Mouse (Mus musculus) lung, postnatal 0 days (tissue): ENCODE results near the gene Galk1. TPM values are rescaled to one million over a fixed set of nuclear protein-coding genes. Genes with fewer than 3 reads are reported as not detected.
"Not testable (repeated sequence)": the region's sequence is repeated elsewhere in the genome, so short reads cannot be mapped to it uniquely, and the experiment has no call there.

Source experiments
- ATAC-seq: fragments of 200-750 bp; cut with Nextera tagmentation; 2 replicates; pipeline ENCODE4 v1.8.0; 2017; ENCODE audit warnings: moderate library complexity
- DNase-seq: peaks from one replicate; pipeline ENCODE4 v3.0.0-alpha.2; 2016; ENCODE audit warnings: low spot score
- H3K27ac ChIP-seq: fragments of 300-500 bp; sonication (generic); 2 replicates; pipeline ENCODE4 v1.5.1; 2014; ENCODE audit warnings: antibody characterized with exemption, mild to moderate bottlenecking, low read length, mixed read lengths
- H3K27me3 ChIP-seq: fragments of 300-500 bp; sonication (generic); replicated peaks from 2 replicates; pipeline ENCODE4 v1.6.1; 2014; ENCODE audit warnings: low read length, mixed read lengths; ENCODE audit not compliant: insufficient read depth
- H3K36me3 ChIP-seq: fragments of 300-500 bp; sonication (generic); 2 replicates; pipeline ENCODE4 v1.6.1; 2014; ENCODE audit warnings: low read length, mixed read lengths; ENCODE audit not compliant: insufficient read depth
- H3K4me1 ChIP-seq: fragments of 300-500 bp; sonication (generic); 2 replicates; pipeline ENCODE4 v1.6.1; 2014; ENCODE audit warnings: antibody characterized with exemption, low read depth, low read length, mixed read lengths; ENCODE audit not compliant: insufficient read depth
- H3K4me2 ChIP-seq: fragments of 300-500 bp; sonication (generic); replicated peaks from 2 replicates; pipeline ENCODE4 v1.6.1; 2014; ENCODE audit warnings: low read depth, mild to moderate bottlenecking, low read length, moderate library complexity, mixed read lengths
- H3K4me3 ChIP-seq: fragments of 300-500 bp; sonication (generic); 2 replicates; pipeline ENCODE4 v1.5.1; 2014; ENCODE audit warnings: low read depth, low read length
- H3K9ac ChIP-seq: fragments of 300-500 bp; sonication (generic); replicated peaks from 2 replicates; pipeline ENCODE4 v1.6.1; 2014; ENCODE audit warnings: low read depth, mild to moderate bottlenecking
- H3K9me3 ChIP-seq: fragments of 300-500 bp; sonication (generic); 2 replicates; pipeline ENCODE4 v1.6.1; 2016; ENCODE audit warnings: low read length, mixed read lengths
- CTCF ChIP-seq: IDR thresholded peaks from 2 replicates; pipeline ENCODE4 v1.5.1; 2016; ENCODE audit warnings: antibody characterized with exemption, mild to moderate bottlenecking
- EP300 ChIP-seq: IDR thresholded peaks from 2 replicates; pipeline ENCODE4 v1.6.1; 2016; ENCODE audit warnings: antibody characterized with exemption, mild to moderate bottlenecking, control low read depth
- WGBS: fragments of 180-500 bp; shearing (Covaris S2); extraction: QIAGEN DNeasy Blood & Tissue Kit; methylation state at CpG from one replicate; pipeline ENCODE4 v1.1.7; 2014; 5-methylcytosine and 5-hydroxymethylcytosine counted together
- polyA plus RNA-seq: library from polyadenylated mRNA; unstranded; fragments of >200 nt; fragmentation: Nextera tagmentation; extraction: Ambion mirVana; gene quantifications from 2 replicates; pipeline ENCODE4 v1.2.1, GENCODE M21; 2015

Gene Galk1
- polyA plus RNA-seq, 1 experiment from 2014 or later: 95.6 TPM

DNA sequence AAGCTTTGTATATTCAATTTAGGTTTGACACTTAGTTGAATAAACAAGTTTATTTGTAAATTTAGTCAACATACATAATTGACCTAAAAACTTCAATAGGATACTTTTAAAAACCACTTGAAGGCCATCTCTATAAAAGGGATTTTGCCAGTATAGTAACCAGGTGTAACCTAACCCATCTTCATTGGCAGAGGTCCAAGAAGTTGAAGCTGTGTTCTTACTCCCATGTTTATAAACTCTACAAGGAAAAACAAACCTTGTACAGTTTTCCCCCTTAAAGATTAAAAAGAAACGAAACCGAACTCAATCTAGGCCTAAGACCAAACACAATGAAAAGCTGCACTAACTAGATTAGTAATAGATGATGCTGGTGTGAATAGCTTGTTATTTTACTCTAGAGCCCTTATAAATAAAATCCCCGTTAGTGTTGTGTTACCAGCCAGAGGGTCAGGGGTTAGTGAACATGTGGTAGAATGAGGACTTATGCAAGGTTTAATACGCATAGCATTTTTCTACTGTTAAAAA is 9.8 kb upstream of the Galk1 start:
- Histone ChIP-seq H3K27me3 (no peaks in the 10 kb centered on the region), H3K9ac (peak overlapping the region; percentile 32; the same call in 1 of the 2 replicates), H3K27ac (no peak overlapping the region), H3K4me1 (no peaks in the 10 kb centered on the region; the same call in 1 of the 2 replicates), H3K4me3 (peak overlapping the region; percentile 43), H3K9me3 (no peaks in the 10 kb centered on the region), H3K4me2 (peak overlapping the region; percentile 70), H3K36me3 (peaks cover 10% of the 10 kb centered on the region)
- DNase-seq (no peak), ATAC-seq (no peak)
- no peak for TF ChIP-seq CTCF
- TF ChIP-seq EP300: no peak
- 28% methylated on average over 4 of the region's 4 CpGs for WGBS

DNA sequence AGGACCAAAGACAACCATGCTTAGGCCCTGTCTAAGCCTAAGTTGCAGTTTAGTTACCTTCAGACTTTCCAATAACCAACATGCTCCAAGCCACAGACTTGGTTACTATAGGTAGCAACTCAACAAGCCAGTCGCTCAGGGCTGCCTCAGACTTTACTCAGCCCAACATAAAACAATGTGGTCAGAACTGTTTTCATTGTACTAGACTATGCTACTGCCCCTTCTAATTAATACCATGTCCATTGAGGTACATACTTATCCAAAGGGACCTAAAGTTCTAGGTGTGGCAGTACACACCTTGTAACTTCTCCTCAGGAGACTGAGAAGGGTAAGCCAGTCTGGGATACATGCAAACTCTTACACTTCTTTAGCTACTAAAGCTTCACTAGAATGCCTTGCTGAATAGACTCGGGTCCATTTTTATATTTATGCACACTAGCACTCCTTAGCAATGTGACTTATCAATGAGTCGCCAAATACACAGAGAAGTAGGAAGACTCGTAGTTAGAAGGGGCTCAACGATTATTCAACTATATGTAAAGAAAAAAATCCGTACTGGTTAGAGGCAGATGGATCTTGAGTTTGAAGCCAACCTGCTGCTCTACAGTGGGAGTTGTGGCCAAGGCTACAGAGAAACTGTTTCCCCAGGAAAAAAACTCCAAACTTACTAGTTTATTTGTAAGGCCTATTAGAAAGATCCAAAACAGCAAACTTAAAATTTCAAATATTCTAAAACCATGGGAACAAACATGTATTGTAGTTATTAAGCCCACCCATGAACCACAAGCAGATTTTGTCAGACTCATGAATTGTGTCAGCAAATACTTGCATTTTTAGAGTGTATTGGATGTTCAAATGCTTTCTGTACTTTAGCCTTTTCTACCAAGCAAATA is 9.1 kb upstream of the Galk1 start:
- H3K4me1 ChIP-seq: no peaks in the 10 kb centered on the region; the same call in 1 of the 2 replicates
- DNase-seq (no peak), ATAC-seq (no peak)
- H3K4me3 ChIP-seq: peak overlapping the region; percentile 43; the same call in 1 of the 2 replicates
- H3K9me3 ChIP-seq: no peaks in the 10 kb centered on the region
- H3K36me3 ChIP-seq: peaks cover 10% of the 10 kb centered on the region
- peak overlapping the region; percentile 70 for H3K4me2 ChIP-seq
- H3K9ac ChIP-seq: no peak overlapping the region
- no peaks in the 10 kb centered on the region for H3K27me3 ChIP-seq
- WGBS: 54% methylated on average over 6 of the region's 6 CpGs
- 0 out of 2 replicates have a peak overlapping the region, but pooled peaks have one; percentile 12 for H3K27ac ChIP-seq
- TF ChIP-seq CTCF (no peak), EP300 (no peak)

DNA sequence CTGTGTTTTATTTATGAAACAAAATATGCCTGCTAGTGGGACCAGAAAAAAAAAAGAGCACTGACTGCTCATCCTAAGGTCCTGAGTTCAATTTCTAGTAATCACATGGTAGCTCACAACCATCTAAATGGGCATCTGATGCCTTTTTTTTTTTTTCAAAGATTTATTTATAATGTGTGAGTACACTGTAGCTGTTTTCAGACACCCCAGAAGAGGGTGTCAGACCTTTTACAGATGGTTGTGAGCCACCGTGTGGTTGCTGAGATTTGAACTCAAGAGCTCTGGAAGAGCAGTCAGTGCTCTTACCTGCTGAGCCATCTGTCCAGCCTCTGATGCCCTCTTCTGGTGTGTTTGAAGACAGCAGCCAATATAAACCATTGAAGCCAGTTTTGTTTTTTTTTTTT is 8.0 kb upstream of the Galk1 start:
- H3K4me2 ChIP-seq: no peak overlapping the region
- no peaks in the 10 kb centered on the region for H3K27me3 ChIP-seq
- H3K4me3 ChIP-seq: no peak overlapping the region
- H3K4me1 ChIP-seq: no peaks in the 10 kb centered on the region; the same call in 1 of the 2 replicates
- H3K9me3 ChIP-seq: no peaks in the 10 kb centered on the region
- TF ChIP-seq CTCF (peak; percentile 49), EP300 (no peak)
- DNase-seq: peak; percentile 54
- no peak overlapping the region for H3K9ac ChIP-seq
- ATAC-seq: no peak
- WGBS: 10% methylated on average over 1 of the region's 1 CpGs
- peaks cover 10% of the 10 kb centered on the region for H3K36me3 ChIP-seq
- no peak overlapping the region for H3K27ac ChIP-seq

DNA sequence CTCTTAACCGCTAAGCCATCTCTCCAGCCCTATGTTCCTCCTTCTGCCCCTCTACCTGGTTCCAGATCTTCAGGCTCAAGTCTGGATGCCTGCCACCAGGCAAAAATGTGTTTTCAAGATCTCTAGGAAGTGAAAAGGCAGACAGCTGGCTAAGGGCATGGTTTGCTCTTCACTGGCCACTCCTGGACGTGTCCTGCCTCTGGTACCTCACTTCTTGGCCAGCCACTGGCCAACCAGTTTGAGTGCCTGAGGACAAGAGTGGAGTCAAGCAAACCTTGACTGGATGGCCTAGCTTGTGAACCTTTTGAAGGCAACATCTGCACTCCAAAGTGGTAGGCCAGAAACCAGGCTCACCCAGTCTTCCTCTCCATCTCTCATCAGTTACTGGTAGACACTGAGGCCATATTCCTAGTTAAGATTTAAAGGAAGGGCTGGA is 7.5 kb upstream of the Galk1 start:
- ATAC-seq (no peak; the same call in 1 of the 2 replicates), DNase-seq (peak; percentile 61)
- Histone ChIP-seq H3K4me3 (no peak overlapping the region), H3K9ac (no peak overlapping the region), H3K27me3 (no peaks in the 10 kb centered on the region), H3K27ac (no peak overlapping the region), H3K9me3 (no peaks in the 10 kb centered on the region), H3K36me3 (peaks cover 10% of the 10 kb centered on the region), H3K4me1 (no peaks in the 10 kb centered on the region; the same call in 1 of the 2 replicates), H3K4me2 (no peak overlapping the region)
- TF ChIP-seq EP300 (no peak), CTCF (no peak)
- 44% methylated on average over 2 of the region's 2 CpGs for WGBS

DNA sequence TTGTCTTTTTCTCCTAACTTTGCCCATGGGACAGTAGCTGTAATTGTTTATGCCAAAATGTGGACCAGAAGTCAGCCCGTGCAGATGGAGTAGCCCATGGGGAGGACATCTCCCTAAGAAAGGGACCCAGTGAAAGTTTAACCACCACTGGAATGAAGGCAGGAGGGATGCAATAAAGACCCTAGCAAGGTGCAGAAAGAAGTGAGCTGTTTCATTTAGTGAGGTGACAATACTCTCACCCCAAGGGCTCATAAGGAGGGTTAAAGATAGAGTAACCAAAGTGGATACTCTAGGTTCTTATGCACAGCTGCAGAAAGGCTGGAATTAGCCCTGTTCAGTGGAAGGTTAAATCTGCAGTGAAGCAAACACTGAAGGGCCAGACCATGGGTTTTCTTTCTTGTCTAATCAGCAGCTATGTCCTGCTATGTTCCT is 6.9 kb upstream of the Galk1 start:
- H3K9ac ChIP-seq: no peak overlapping the region
- no peak overlapping the region for H3K4me2 ChIP-seq
- H3K4me3 ChIP-seq: no peak overlapping the region
- H3K27me3 ChIP-seq: no peaks in the 10 kb centered on the region
- WGBS: 64% methylated on average over 1 of the region's 1 CpGs
- H3K4me1 ChIP-seq: no peaks in the 10 kb centered on the region; the same call in 1 of the 2 replicates
- no peak overlapping the region for H3K27ac ChIP-seq
- ATAC-seq (no peak), DNase-seq (peak; percentile 60)
- TF ChIP-seq EP300 (0 out of 2 replicates have a peak, but pooled peaks have one; percentile 13), CTCF (no peak)
- no peaks in the 10 kb centered on the region for H3K9me3 ChIP-seq
- H3K36me3 ChIP-seq: peaks cover 10% of the 10 kb centered on the region

DNA sequence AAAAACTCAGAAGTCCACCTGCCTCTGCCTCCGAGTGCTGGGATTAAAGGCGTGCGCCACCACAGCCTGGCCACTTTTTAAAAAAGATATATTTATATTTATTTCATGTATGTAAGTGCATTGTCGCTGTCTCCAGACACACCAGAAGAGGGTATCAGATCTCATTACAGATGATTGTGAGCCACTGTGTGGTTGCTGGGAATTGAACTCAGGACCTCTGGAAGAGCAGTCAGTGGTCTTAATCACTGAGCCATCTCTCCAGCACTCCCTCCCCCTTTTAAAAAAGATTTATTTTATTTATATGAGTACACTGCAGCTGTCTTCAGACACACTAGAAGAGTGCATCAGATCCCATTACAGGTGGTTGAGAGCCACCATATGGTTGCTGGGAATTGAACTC is 6.3 kb upstream of the Galk1 start:
- not testable (repeated sequence) for ATAC-seq

More for the DNA sequence above, 6.3 kb upstream of the Galk1 start:
- WGBS: 90% methylated on average over 4 of the region's 4 CpGs
- H3K27me3 ChIP-seq, DNase-seq, H3K4me3 ChIP-seq, H3K4me1 ChIP-seq, H3K9me3 ChIP-seq, H3K27ac ChIP-seq, H3K4me2 ChIP-seq, H3K9ac ChIP-seq: not testable (repeated sequence)
- peaks cover 10% of the 10 kb centered on the region for H3K36me3 ChIP-seq
